Mouse (Mus musculus) kidney, adult 2 months (tissue): ENCODE results near the gene Ccl26. TPM values are rescaled to one million over a fixed set of nuclear protein-coding genes. Genes with fewer than 3 reads are reported as not detected.
A peak's percentile ranks its signal among the peaks of the same experiment; 100 is the strongest.

ENCODE experiments used
- DNase-seq: peaks from one replicate; pipeline ENCODE4 v3.0.0; 2021
- H3K27ac ChIP-seq: fragments of 200-500 bp; 2 replicates; pipeline ENCODE4 v1.5.1; 2012; ENCODE audit warnings: low read depth, low read length, control low read depth, inconsistent platforms; ENCODE audit not compliant: insufficient read depth
- H3K27me3 ChIP-seq: fragments of 200-500 bp; replicated peaks from 2 replicates; pipeline ENCODE4 v1.6.1; 2012; ENCODE audit warnings: mild to moderate bottlenecking, moderate library complexity, low read length, inconsistent platforms; ENCODE audit not compliant: control insufficient read depth, insufficient read depth
- H3K36me3 ChIP-seq: fragments of 200-500 bp; 2 replicates; pipeline ENCODE4 v1.6.1; 2012; ENCODE audit warnings: mild to moderate bottlenecking, moderate library complexity, low read length, inconsistent platforms; ENCODE audit not compliant: control insufficient read depth, insufficient read depth
- H3K4me1 ChIP-seq: fragments of 200-500 bp; 2 replicates; pipeline ENCODE4 v1.6.1; 2011; ENCODE audit warnings: low read length; ENCODE audit not compliant: control insufficient read depth, insufficient read depth
- H3K4me3 ChIP-seq: fragments of 200-500 bp; 2 replicates; pipeline ENCODE4 v1.5.1; 2011; ENCODE audit warnings: mild to moderate bottlenecking, low read depth, low read length, control low read depth; ENCODE audit not compliant: insufficient read depth
- CTCF ChIP-seq: fragments of 200-500 bp; conservative IDR thresholded peaks from 2 replicates; pipeline ENCODE4 v1.5.1; 2011; ENCODE audit warnings: low read depth, mild to moderate bottlenecking, control low read depth, low read length, moderate library complexity, mixed read lengths; ENCODE audit not compliant: insufficient read depth, insufficient read length
- POLR2A ChIP-seq: fragments of 200-500 bp; IDR thresholded peaks from one replicate; pipeline ENCODE4 v1.6.1; 2011; ENCODE audit warnings: low read depth, low read length, control low read depth
- WGBS: fragments of 180-500 bp; shearing (Covaris S2); methylation state at CpG from one replicate; pipeline ENCODE4 v1.1.7; 2018; 5-methylcytosine and 5-hydroxymethylcytosine counted together
- polyA plus RNA-seq: library from polyadenylated mRNA; depleted of rRNA; stranded (reverse); fragments of >200 nt; gene quantifications from 2 replicates; pipeline ENCODE4 v1.2.3, GENCODE M21; 2012; rRNA removed

Ccl26 gene
- polyA plus RNA-seq, 1 experiment: not detected

- Histone ChIP-seq H3K4me1 (0 out of 2 replicates have a peak, but pooled peaks cover 2% of the 10 kb centered on the region), H3K27ac (peak overlapping the region; percentile 83), H3K4me3 (no peak overlapping the region), H3K36me3 (no peaks in the 10 kb centered on the region), H3K27me3 (no peaks in the 10 kb centered on the region)
- TF ChIP-seq CTCF (no peak), POLR2A (no peak)
- WGBS: 52% methylated on average over 11 of the region's 11 CpGs
- DNase-seq: peak; percentile 56
Observed at GRCm38 (mm10) chr5:135524660-135525560, 38.5 kb downstream of the Ccl26 start.

- 55% methylated on average over 2 of the region's 2 CpGs for WGBS
- Histone ChIP-seq H3K27ac (no peak overlapping the region; the same call in 1 of the 2 replicates), H3K4me1 (0 out of 2 replicates have a peak, but pooled peaks cover 2% of the 10 kb centered on the region), H3K36me3 (no peaks in the 10 kb centered on the region), H3K4me3 (no peak overlapping the region), H3K27me3 (no peaks in the 10 kb centered on the region)
- DNase-seq: no peak
- no peak for TF ChIP-seq POLR2A
- TF ChIP-seq CTCF: no peak
Observed at GRCm38 (mm10) chr5:135524087-135524486, 39.3 kb downstream of the Ccl26 start.

DNA sequence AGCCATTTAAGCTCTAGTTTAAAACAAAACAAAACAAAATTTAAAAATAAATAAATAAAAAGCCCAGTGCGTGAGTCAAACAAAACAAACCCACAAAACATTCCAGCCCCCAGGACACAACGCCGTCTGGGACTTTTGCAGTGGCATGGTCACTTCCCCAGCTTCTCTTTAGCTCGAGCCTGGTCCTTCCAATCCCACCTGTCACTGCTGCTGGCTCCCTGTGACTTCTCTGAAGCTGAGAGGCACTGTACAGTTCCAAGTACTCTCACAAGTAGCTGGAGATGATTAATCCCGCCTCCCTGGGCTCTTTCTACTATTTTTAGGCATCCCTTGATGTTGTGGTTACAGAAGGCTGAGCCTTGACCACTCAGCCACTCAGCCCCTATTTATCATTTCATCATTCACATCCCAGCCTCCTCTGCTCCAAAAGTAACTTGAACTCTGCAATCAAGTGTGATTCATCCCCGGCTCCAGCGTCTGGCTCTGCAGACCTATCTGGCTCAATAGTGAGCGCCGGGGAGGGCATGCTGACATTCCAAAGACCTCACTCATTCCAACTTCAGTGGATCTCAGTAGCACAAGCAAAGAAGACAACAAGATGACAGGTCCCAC is 41.2 kb downstream of the Ccl26 start:
- H3K27ac ChIP-seq: peak overlapping the region; percentile 49; the same call in 1 of the 2 replicates
- H3K27me3 ChIP-seq: no peaks in the 10 kb centered on the region
- no peaks in the 10 kb centered on the region for H3K36me3 ChIP-seq
- H3K4me3 ChIP-seq: no peak overlapping the region
- 57% methylated on average over 9 of the region's 9 CpGs for WGBS
- TF ChIP-seq CTCF: no peak
- TF ChIP-seq POLR2A: no peak
- no peak for DNase-seq
- no peaks in the 10 kb centered on the region for H3K4me1 ChIP-seq

GRCm38 (mm10) chr5:135517348-135517883 is 46.0 kb downstream of the Ccl26 start:
- no peaks in the 10 kb centered on the region for H3K36me3 ChIP-seq
- no peak for TF ChIP-seq POLR2A
- no peak for TF ChIP-seq CTCF
- H3K27ac ChIP-seq: no peak overlapping the region
- WGBS: 91% methylated on average over 5 of the region's 5 CpGs
- H3K4me1 ChIP-seq: no peaks in the 10 kb centered on the region
- no peaks in the 10 kb centered on the region for H3K27me3 ChIP-seq
- H3K4me3 ChIP-seq: no peak overlapping the region
- no peak for DNase-seq

GRCm38 (mm10) chr5:135513131-135513530 is 50.2 kb downstream of the Ccl26 start:
- no peak for TF ChIP-seq CTCF
- no peak overlapping the region for H3K27ac ChIP-seq
- H3K4me3 ChIP-seq: no peak overlapping the region
- no peaks in the 10 kb centered on the region for H3K27me3 ChIP-seq
- no peaks in the 10 kb centered on the region for H3K4me1 ChIP-seq
- no peaks in the 10 kb centered on the region for H3K36me3 ChIP-seq
- DNase-seq: no peak
- 71% methylated on average over 4 of the region's 4 CpGs for WGBS

DNA sequence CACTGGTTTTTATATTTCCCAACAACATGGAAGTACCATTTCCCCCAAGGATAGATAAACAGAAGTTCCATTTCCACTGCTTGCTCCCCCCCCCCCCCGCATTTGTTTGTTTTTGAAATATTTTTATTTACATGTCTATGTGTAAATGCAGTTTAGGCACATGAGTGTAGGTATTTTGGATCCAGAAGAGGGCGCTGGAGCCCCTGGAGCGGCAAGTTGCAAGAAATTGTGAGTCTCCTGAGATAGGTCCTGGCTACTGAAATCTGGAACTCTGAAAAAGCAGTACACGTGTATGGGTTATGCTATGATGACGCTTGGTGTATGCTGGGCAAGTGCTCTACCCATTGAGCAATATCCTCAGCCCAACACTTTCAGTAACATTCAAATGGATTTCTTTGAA is 52.3 kb downstream of the Ccl26 start:
- Histone ChIP-seq H3K36me3 (no peaks in the 10 kb centered on the region), H3K4me3 (no peak overlapping the region), H3K27me3 (no peaks in the 10 kb centered on the region), H3K27ac (no peak overlapping the region), H3K4me1 (no peaks in the 10 kb centered on the region)
- DNase-seq: no peak
- WGBS: 72% methylated on average over 5 of the region's 5 CpGs
- no peak for TF ChIP-seq POLR2A
- peak; percentile 24; the same call in 1 of the 2 replicates for TF ChIP-seq CTCF

Other genes with a start within 250 kb of the Ccl26 start
- 0.07 and 0.08 TPM in 2 replicates for gene Fkbp6, start 213.5 kb downstream of the Ccl26 start, polyA plus RNA-seq
- 0.06 TPM in 1 of 2 replicates, not detected in the other for gene Trim50, start 210.3 kb downstream of the Ccl26 start, polyA plus RNA-seq
- gene Nsun5, start 193.6 kb downstream of the Ccl26 start, polyA plus RNA-seq: 23.6 and 27.1 TPM in 2 replicates
- gene Pom121, start 169.0 kb downstream of the Ccl26 start, polyA plus RNA-seq: 10.1 and 12.6 TPM in 2 replicates
- gene Hip1, start 18.4 kb downstream of the Ccl26 start, polyA plus RNA-seq: 14.1 and 16.6 TPM in 2 replicates
- 1.0 and 1.2 TPM in 2 replicates for gene Ccl24, start 9.5 kb upstream of the Ccl26 start, polyA plus RNA-seq
- 50.9 and 56.5 TPM in 2 replicates for gene Rhbdd2, start 69.0 kb upstream of the Ccl26 start, polyA plus RNA-seq
- 361 and 405 TPM in 2 replicates for gene Por, start 106.5 kb upstream of the Ccl26 start, polyA plus RNA-seq
- 91.3 and 96.7 TPM in 2 replicates for gene Tmem120a, start 180.9 kb upstream of the Ccl26 start, polyA plus RNA-seq
- 0.38 and 0.67 TPM in 2 replicates for gene Styxl1, start 214.8 kb upstream of the Ccl26 start, polyA plus RNA-seq
- 1,141 and 1,152 TPM in 2 replicates for gene Mdh2, start 214.9 kb upstream of the Ccl26 start, polyA plus RNA-seq
- gene Srrm3, start 243.3 kb upstream of the Ccl26 start, polyA plus RNA-seq: 0.03 and 0.16 TPM in 2 replicates